Mouse (Mus musculus): ENCODE measurements around the gene Hoxb6.

DNA sequence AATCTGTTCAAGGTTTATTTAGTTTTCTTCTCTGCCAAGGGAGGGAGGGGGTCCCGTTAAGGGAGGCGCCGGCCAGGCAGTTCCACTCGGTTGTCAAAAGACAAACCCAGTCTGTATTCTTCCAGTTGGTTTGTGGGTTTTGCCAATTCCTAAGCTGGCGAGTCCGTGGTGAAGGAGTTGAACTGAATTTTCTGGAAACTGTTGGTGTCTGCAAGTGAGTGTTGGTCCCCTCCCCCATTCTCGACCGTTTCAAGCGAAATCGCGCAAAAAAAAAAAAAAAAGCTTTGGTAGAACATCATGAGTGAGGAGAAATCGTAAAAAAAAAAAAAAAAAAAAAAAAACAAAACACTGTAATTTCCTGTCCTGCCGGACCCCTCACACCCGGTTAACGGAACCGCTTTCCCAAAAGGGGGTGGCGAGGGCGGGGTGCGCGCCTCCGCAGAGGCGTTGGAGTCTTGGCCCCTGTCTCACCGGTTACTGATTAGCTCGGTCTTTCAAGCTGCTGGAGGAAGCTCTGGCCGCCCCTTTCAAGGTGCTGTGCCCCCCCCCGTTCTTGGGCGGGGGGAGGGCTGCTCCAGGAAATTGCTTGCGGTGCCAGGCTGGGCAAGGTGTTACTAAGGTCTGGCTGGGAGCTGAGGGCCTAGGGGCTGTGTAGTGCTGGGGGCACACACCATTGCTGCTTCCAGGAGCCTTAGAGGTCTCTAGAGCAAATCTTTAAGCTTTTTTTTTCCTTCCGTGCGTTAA is 3.0 kb downstream of the Hoxb6 start:
- TF ChIP-seq CTCF (IDR thresholded peaks at IDR 0.05; ENCODE audit: control insufficient read depth, insufficient read depth, low read length): no peak
- no peak for TF ChIP-seq POLR2A (IDR thresholded peaks at IDR 0.05; ENCODE audit: borderline replicate concordance, control insufficient read depth, low read depth, low read length)
